Mouse (Mus musculus): ENCODE measurements around the gene Gm10799.
"Not testable (repeated sequence)": the region's sequence is repeated elsewhere in the genome, so short reads cannot be mapped to it uniquely, and the experiment has no call there.

- TF ChIP-seq POLR2A (IDR thresholded peaks at IDR 0.05; ENCODE audit: insufficient read length, low read depth); USF1 (IDR thresholded peaks at IDR 0.05; ENCODE audit: low read depth); CEBPB (IDR thresholded peaks at IDR 0.05; ENCODE audit: insufficient read depth, poor library complexity, severe bottlenecking); MAX (IDR thresholded peaks at IDR 0.05; ENCODE audit: low read depth); REST (IDR thresholded peaks at IDR 0.05; ENCODE audit: insufficient read depth, insufficient read length): not testable (repeated sequence)
Measured at GRCm38 (mm10) chr2:104084027-104084426, 15.7 kb upstream of the Gm10799 start.
